Mouse (Mus musculus) left cerebral cortex, adult 9 months (tissue): ENCODE results near the gene Mad1l1.

Experiments used
- DNase-seq, 2 experiments: peaks; one replicate each; pipeline ENCODE4 v3.0.0; 2022; ENCODE audit warnings: low spot score in 2 of 2

Gene Mad1l1

DNA sequence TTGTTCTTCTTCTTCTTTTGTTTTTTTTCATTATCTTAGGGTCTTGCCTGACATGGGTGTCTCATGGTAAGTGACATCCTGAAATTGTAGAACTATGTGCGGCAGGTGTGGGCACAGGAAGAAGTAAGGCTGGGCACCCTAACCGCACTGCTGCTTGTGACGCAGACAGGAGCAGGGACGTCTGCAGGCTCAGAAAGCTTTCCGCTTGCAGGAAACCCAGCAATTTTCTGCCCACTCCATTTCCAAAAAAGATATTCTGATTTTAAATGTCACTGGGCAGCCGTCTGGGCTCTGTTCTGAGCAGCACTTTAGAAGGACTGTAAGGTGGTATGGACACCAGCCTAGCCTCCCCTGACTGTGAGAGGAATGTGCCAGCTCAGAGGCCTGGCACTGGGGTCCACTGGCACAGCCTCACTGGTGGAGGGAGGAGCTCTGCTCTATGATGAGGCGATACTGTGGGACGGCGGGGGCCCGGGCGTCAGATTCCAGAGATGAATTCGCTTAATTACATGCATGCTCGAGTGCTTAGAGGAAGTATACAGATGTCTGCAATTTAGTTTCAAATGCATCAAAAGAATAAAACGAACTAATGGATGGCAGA lies 219.8 kb downstream of the Mad1l1 start:
- peak in 1 of 2 experiments; percentile 34 for DNase-seq

DNA sequence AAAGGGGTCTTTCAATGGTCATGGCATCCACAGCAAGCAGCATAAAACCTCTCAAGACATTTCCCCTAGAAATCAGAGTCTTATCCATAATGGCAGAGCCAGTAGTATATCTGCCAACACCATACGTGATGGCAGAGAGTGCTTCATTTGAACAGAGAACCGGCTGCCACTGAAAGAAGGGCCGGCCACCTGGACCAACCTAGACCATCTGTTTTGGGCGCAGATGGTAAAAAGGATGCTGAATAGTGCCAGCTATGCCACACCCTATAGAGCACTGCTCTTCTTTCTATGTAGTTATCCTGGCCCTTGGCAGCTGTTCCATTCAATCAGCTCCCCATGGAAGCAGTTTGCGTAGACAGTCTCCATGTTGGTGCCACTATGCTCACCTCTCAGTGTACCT lies 222.6 kb downstream of the Mad1l1 start:
- peak in 1 of 2 experiments; percentile 38 for DNase-seq

DNA sequence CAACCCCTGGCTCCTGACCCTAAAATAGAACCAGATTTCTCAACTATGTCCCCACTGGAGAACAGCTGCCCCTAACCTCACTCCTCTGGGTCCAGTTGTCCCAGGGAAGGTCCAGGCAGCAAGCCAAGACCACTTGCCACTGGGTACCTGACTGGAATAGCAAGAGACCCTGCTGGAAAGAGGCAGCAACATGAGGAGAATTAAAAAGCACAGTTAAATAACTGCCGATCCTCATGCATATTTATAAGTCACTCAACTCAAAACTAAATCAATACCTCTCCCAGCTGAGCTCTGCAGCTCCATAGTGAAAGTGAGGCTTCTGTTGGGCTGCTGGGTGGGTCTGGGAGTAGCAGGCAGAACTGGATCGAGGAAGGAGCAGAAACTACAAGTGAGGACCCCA lies 226.1 kb downstream of the Mad1l1 start:
- peak in 1 of 2 experiments; percentile 61 for DNase-seq

DNA sequence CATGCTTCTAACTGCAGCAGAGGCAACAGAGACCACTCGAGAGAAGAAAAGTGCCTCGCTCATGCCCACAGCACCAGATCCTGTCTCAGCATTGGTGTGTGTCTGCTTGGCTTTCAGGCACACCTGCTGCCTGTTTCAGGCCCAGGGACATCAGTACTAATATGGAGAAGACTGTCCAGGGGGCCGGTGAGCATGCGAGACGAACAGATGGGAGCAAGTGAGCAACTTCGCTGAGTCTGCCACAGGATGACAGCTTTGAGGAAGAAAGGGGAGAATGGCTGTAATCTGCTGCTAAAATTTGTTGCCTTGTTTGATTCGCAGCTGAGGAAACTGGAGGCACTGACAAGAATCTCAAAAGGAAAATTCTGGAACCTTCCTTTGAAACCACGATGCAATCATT lies 227.9 kb downstream of the Mad1l1 start:
- DNase-seq, result peak in 1 of 2 experiments; percentile 21

DNA sequence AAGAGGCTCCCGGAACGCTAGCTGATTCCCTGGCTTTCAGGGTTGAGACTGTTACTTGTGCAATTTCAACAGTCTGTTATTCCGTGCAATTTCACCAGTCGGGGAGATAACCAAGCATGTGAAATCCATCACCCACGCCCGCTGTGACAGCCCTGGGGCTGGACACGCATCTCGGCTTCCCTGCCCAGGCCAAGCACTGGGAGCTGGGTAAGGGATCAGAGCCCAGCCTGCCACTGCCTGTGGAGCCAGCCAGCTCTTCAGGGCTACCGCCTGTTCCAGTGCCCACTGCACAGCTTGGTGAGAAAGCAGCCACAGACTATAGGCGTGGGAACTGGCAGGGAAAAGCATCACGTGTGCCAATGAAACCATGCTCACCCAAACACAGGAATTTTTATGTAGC lies 229.8 kb downstream of the Mad1l1 start:
- DNase-seq, result peak in 1 of 2 experiments; percentile 82

DNA sequence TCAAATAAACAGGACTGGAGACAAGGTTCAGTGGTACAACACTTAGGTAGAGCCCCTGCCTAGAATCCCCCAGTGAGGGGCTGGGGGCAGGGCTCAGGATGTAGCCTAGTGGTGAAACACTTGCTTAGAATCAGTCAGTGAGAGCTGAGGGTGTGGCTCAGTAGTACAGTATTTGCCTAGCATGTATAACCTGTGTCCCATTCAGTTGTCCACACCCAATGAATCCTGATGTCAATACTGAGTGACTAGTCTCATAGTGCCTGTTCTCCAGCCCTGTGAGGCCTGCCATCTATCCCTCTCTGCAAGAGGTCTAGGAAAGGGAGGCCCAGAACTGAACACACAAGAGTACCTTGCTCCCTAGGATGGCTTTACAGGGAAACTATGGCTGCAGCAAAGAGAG lies 232.1 kb downstream of the Mad1l1 start:
- DNase-seq, result no peak

DNA sequence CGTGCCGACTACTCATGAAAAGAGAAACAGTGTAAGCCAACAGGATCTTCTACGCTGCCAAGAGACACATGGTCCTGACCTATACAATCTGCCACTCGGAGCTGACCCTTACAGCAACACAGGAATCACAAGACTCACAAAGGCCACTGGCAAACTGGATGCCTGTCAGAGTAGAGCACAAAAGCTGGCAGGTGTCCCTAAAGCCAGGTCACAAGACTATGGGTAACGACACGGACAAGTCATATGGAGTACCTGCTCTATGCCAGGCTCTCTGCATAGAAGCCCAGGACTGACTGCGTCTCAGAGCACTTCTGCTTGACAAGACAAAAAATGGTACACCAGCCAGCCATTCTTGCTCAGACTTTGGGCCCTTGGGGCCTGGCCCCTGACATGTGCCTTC lies 234.1 kb downstream of the Mad1l1 start:
- no peak for DNase-seq

DNA sequence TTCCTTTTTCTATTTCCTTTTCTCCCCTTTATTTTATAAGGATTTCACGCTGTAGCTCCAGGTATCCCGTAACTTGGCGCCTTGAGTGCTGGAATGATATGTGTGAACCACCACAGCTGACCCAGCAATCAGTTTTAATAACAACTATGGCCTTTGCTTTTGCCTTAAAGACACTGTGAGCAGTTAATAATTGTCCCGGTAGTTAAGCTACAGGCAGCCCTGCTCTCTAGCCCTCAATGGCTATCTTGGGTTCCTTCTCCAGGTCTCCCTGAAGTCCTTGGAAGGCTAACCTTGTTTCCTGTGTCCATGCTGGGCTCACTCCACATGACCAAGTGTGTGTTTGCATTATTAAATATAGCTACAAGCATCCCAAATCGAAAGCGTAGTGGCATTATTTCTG lies 237.0 kb downstream of the Mad1l1 start:
- no peak for DNase-seq

DNA sequence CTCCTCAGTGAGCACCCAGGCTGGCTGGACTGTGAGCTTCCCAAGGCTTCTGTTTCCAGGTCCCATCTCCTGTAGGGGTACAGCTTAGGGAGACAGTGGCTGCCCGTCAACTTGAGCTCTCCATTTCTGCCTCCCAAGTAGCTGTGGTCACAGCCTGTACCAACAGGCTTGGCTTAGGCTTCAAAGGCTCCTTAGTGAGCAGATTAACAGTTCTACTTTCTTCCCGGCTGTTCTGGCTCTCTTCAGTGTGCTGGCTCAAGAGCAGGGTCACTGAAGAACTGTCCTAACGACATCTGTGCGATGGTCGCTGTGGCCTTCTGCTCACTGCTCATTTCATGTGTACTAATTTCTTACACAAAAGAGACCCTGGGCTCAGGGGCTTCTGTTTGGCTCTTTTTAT lies 237.4 kb downstream of the Mad1l1 start:
- no peak for DNase-seq

DNA sequence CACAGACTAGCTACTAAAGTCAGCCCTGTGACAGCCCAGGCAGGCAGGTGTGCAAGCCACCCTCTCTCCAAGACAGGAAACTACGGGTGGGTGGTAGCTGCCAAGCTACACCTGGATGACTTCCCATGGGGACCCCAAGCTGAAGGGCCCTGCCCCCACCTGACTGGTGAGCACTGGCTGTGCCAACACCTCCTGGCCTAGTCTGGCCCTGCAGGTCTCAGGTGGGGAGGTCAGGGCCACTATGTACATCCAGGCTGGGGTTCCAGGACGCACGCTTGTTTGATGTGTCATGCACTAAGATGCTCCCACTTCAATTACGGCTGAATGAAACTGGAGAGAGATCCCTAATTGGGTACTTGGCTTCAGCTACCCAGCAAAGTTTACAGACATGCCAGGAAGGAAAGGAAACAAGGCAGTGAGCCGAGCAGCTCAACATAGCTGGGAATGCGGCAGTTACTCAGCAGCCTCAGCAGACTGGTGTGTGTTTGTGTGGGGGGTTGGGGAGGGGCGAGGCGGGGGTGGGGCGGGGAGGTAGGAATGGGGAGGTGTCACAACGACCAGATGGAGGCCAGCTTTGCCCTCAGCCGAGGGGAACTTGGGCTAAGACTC lies 239.0 kb downstream of the Mad1l1 start:
- peak in 1 of 2 experiments; percentile 47 for DNase-seq

DNA sequence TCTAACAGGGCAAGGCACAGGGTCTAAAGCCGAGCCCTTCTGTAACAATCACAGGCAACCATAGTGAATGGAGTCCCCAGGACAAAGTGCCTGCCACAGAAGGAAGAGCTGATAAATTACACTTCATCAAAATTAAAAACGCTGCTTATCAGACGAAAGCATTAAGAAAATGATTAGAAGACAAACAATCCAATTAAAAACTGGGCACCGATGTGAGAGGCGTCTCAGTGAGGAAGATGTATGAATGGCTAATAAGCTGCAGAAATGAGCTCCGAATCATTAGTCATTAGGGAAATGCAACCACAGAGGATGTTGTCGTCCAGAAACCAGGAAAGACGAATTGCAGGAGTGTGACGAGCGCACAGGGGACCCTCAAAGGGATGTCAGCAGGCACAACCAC lies 240.3 kb downstream of the Mad1l1 start:
- DNase-seq, result no peak

DNA sequence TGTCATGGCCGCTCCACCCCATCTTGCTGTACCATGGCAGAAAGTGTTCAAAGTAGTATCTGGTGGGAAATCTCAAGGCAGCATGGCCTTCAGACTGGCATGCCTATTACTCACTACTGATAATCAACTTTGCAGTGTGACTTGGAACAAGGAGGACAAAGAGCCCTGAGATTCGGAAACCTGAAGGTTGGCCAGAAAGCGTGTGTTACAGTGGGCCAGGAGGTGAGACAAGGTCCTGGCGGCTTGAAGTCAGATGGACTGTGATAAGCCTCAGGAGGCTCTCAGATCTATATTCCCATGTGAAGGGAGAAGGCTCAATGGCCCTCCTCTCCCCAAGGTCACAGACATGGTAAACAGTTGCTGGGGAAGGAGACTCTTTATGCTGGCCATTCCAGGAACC lies 241.8 kb downstream of the Mad1l1 start:
- DNase-seq, result no peak

DNA sequence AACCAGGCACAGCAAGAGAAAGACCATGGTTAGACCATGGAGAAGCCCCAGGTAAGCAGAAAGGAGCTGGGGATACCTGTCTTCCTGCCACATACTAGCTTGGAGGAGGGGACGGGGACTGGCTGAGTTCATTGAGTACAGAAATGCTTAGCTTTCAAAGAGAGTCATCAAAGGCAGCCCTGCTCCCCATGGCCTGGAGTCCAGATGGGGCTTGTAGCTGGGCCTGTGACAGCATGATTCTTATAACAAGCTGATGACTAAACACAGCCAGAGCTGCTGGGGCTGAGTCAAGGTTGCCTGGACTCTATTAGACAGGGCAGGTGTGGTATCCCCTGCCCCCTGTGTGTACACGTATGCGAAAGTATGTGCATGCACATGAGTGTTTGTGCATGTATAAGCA lies 242.9 kb downstream of the Mad1l1 start:
- no peak for DNase-seq

DNA sequence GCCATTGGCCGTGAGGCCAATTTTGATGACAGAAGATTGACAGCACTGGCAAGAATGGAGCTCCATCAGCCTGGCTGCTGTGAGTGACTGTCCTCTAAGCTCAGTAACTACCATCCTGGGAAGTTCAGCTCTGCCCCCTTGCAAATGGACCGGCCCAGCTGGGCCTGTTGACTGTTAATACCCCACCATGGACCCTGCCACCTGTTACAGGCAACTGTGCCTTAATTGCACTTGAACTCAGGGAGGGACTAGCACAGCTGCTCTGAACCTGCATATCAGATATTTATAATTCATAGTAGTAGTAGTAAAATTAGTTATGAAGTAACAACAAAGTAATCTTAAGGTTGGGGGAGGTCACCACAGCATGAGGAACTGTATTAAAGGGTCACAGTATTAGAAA lies 244.9 kb downstream of the Mad1l1 start:
- DNase-seq, result no peak

DNA sequence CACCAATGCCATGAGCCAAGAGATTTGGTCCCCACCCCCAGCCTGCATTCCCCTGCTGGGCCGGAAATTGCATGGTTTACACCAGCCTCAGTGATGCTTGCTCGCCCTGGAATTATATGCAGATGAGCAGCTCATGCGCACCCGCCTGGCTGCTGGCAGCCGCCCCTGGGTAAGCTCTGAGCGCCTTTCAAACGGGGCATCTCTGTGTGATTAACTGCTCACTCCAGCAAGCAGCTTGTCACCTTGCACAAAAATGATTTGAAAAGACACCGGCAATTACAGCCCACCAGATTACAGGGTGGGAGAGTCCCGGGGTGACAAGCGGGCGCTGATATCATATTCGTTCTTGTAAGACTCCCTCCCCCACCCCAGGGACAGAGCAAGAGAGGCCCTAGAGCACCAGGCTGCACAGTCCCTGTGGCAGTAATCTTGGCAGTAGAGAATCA lies 247.7 kb downstream of the Mad1l1 start:
- DNase-seq, result peak in 1 of 2 experiments; percentile 64

DNA sequence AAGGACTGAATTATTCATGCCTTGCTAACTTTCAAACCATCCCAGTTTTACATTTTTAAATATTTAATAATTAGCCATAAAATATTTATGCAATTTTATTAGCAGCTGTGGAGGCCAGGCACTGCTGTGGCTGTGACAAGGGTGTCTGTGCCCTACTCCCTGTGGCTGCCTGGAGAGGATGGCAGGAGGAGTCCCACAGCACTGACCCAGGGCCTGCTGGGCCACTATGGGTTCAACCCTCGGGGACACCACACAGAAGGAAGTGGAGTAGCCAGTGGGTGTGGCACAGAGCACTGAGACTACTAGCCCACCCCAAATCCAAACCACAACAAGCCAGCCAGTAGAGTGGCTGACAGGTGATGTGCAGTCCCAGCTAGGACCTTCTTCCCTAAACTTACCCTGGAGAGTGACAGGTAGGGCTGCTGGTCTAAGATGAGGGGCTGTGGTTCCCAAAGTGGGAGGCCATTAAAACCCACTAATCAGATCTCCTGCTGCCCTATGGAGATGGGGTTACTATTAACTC lies 248.1 kb downstream of the Mad1l1 start:
- no peak for DNase-seq

DNA sequence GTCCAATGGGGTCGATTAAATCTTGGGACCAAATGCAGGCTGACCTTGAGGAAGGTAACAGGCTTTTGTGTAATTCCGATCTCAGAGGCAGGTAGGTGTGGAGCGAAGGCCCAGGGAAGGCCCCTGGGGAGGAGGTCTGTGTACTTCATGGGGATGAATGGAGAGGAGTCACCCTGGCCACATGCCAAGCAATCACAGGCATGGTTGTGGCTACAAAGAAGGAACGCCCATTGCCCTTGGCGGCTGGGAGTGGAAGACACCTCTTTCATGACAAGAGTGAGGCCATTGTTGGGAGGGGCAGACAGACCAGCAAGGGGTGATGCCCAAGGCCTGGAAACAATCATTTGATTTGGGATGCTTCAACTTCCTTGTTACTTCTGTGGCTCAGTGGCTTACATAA lies 252.8 kb downstream of the Mad1l1 start:
- no peak for DNase-seq

DNA sequence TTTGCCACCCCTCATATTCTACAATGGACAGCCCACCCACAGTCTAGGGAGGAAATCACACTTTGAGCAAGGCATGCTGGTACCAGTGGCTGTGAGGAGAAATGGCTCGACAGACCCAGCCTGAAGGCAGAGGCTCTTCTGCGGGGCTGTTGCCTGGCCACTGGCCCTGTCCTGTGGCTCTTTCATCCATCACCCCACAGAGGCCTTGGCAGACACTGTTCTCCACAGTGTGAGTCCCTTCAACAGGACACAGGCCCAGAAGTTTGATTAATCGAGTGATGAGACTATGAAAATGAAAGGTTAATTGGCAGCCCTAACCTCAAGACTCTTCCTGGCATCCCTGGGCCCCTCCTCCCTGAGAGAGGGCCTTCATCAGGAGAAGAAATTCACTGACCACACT lies 253.3 kb downstream of the Mad1l1 start:
- no peak for DNase-seq

DNA sequence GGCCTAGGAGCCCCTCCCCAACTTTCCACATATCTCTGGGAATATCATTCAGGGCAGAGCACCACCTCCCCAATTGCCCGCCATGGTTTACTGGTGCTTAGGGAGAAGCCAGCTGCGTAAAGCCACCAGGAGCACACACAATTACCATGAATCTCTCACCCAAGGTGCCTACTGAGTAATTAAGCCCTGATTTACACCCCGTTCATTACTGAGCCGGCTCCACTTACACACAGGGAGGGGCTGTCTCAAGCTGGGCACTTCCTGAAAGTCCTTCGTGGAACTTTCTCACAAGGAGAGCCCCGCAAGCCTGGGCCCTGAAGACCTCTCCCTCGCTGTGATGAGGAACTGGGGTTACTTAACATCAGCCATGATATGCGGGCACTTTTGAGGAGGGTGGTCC lies 254.6 kb downstream of the Mad1l1 start:
- no peak for DNase-seq

DNA sequence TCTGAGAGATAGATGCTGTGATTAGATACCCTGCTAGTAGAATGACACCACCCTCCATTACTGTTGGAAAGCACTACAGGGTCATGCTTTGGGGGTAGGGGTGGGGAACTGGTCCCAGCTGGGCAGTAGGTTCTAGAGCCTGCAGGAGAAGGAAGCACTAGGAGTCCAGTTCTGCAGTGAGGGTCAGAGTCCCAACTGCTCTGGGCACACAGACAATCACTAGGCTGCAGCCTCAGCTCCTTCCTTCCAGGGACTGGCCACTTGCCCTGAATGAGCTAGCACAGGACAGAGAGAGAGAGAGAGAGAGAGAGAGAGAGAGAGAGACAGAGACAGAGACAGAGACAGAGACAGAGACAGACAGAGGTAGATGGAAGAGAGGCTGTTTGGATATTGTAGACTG lies 255.1 kb downstream of the Mad1l1 start:
- DNase-seq, result no peak

DNA sequence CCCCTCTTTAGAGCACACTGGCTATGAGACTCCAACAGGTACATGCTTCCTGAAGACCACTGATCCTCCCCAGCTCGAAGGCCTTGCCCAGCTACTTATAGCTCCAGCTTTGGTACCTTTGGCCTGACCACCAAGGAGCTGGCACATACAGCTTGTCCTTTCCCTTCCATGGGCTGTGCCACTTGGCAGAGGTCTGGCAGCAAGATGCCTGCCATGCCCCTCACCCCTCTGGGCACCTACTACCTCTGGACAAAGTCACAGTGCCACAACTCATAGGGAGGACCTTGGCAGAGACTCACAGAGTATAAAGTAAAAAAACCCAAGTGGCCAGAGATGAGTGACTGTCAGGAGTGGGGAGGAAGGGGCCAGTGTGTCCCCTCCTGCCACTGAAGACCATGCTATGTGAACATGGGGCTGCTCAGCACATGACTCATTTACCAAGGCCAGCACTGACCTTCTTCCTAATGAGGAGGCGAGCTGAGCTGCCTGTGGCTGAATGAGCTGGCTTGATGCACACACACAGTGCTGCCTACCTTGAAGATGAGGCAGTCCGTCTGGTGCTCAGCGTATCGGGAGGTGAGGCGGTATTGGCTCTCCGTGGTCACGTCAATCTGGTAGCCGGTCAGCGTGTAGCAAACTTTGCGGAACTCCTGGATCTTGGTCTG lies 255.9 kb downstream of the Mad1l1 start:
- DNase-seq, result no peak

DNA sequence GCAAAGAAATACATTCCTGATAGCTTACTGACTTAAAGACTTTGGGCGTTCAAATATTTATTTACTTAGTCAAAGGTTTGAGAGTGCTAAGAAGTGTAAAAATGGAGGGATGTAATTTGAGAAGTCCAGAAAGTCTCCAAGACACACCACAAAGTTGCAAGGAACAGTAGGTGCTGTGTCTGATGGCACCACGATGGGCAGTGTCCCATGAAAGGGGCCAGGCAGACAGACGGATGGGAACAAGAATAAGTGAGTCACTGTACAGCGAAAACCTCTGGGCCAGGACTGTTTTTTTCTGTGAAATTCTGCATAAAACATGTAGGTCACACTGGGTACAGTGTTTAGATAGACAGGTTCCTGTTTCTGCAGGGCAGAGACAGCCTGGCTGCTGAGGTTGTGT lies 256.8 kb downstream of the Mad1l1 start:
- no peak for DNase-seq

DNA sequence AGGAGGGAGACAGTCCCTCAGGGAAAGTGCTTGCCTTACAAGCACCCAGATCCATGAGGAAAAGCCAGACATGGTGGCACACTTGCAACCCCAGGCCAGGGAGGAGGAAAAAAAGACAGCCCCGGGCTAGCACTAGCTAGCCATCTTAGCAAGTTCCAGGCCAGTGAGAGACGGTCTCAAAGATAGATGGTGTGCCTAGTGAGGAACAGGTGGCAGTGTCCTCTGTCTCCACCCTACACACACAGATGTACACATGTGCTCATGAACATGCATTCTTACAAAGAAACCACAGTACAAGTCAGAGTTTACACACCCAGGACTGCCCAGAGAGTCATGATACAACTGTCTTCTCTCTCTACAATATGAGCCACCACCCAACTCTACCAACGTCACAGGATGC lies 258.5 kb downstream of the Mad1l1 start:
- DNase-seq, result no peak
